Mouse (Mus musculus) testis, adult 2 months (tissue): ENCODE data around the gene Zfp579.

Source experiments
- CTCF ChIP-seq: fragments of 200-500 bp; IDR thresholded peaks from 2 replicates; pipeline ENCODE4 v1.5.1; 2012; ENCODE audit warnings: low read depth, mild to moderate bottlenecking, inconsistent platforms, low read length, moderate library complexity; ENCODE audit not compliant: control insufficient read depth, insufficient read depth, insufficient replicate concordance
- POLR2A ChIP-seq: fragments of 200-500 bp; IDR thresholded peaks from 2 replicates; pipeline ENCODE4 v1.6.1; 2012; ENCODE audit warnings: low read depth, mild to moderate bottlenecking, inconsistent platforms, low read length, moderate library complexity; ENCODE audit not compliant: control insufficient read depth

GRCm38 (mm10) chr7:5038940-5039339 lies 43.0 kb upstream of the Zfp579 start:
- TF ChIP-seq POLR2A, result no peak
- TF ChIP-seq CTCF, result no peak
